Mouse (Mus musculus) mouse embryonic stem cell (cell line): Measurements from ENCODE around the gene Lsm3.

Experiments used
- in situ Hi-C, 2 experiments: fragments of 300-500 bp; cut with MboI; formaldehyde crosslinking; loops; 1 replicate in 1 of 2; 3 replicates in 1 of 2; pipeline ENCODE4 v1.14.3; 2019 to 2020; ENCODE audit warnings: low sequenced_read_pairs in 2 of 2, low pct_unique_long_range_greater_than_20kb in 1 of 2, mixed read lengths in 1 of 2; ENCODE audit not compliant: unreplicated experiment in 1 of 2

The Lsm3 gene

DNA sequence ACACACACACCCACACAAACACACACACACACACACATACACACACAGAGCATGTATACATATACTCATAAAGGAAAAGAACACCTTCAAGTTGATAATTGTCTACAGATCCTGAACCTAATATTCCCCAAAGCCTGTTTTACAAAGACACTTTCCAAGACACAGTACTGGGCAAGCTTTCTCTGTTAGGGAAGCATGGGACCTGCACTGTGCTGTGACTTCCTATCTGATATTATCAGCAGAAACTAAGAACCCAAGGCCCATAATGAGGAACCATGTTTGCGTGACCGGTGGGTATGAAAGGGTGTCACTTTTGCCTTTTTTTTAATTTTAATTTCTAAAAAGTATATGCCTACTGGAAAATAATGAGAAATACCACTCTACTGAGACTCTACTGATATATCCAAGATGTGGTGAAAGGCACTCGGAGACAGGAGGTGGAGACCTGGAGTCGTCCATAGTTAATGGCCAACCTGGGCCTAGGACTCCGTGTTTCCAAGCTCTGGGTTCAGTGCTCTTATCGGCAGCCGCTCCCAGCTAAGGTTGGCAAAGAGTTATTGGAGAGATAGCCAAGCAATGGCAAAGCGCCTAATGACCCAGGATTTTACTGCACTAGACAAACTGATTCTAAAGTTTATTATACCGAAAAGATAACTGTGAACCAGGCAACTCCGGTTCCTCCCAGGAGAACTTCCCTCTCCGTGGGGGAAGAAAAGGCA is 20.5 kb downstream of the Lsm3 start:
- in situ Hi-C loops: loop anchor here (10.0 to 25.0 kb wide), 2 partner anchors 309 to 526 kb away; no protein-coding TSS in a partner anchor

GRCm38 (mm10) chr6:91541276-91541675 is 25.5 kb downstream of the Lsm3 start:
- in situ Hi-C loops: loop anchor here in 1 of 2 experiments (25.0 kb wide), 1 partner anchor 521 kb away; no protein-coding TSS in a partner anchor

DNA sequence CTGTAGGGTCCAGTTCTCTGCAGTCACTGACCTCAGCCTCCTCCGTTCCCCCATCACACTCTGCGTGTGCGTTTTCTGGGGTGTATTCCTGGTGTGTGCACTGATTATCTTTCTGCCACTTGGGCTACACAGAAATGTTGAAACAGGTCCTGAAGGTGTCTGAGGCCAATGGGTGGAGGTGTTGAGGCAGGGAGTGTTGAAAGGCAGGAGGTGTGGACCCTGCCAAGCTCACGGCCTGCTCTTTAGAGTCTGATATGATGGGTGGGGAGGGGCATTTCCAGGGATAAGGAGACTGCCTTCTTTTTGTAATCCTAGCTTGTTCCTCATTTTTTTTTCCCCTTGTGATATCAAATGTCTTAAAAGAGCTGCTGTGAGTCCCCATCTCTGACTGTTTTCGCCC is 27.3 kb downstream of the Lsm3 start:
- in situ Hi-C loops: loop anchor here in 1 of 2 experiments (25.0 kb wide), 1 partner anchor 519 kb away; no protein-coding TSS in a partner anchor

DNA sequence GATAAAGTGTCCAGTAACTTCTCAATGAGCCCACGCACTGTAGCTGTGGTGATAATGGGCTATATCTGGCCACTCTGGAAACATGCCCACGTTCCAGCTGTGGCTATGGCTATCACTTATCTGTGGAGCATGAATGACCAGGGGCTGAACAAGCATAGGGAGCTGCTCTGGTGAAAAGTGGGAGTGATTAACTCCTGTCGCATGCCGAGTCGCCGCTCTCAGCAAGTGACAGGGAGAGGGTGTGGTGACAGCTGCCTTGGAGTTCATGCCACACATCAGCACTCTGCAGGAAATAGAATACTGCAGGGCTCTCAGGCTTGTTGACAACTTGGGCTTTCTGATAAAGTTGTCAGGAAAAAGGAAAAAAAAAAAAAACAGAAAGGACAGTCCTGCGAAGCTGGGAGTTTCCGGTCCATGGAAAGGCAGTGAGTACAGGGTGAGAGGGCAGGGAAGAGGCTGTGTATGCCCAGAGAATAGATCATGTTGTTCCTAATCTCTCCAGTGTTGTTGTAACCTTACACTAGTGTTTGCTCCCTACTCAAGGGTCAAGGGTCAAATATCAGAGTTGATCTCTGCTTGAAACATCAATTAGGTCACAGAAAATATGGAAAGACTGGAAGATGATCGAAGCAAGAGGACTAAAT is 30.6 kb downstream of the Lsm3 start:
- in situ Hi-C loops: loop anchor here in 1 of 2 experiments (25.0 kb wide), 1 partner anchor 516 kb away; no protein-coding TSS in a partner anchor

DNA sequence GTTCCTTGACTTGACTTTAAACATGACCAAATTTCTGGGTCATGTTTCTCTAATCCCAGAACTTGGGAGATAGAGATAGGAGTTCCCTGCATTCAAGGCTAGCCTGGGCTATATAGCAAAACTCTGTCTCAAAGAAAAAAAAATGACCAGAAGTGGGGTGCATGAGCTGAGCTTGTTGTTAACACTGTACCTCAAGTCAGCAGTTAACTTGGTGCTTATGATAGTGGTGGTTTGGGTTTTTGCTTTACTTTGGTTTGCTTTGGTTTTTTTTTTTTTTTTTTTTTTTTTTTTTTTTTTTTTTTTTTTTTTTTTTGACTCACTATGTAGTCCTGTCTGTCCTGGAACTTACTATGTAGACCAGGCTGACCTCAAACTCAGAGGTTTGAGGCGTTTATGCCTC is 31.6 kb downstream of the Lsm3 start:
- in situ Hi-C loops: loop anchor here in 1 of 2 experiments (25.0 kb wide), 1 partner anchor 515 kb away; no protein-coding TSS in a partner anchor

GRCm38 (mm10) chr6:91549621-91550020 is 33.9 kb downstream of the Lsm3 start:
- in situ Hi-C loops: loop anchor here (25.0 kb wide), 1 partner anchor 513 kb away; no protein-coding TSS in a partner anchor

GRCm38 (mm10) chr6:91551671-91552070 is 35.9 kb downstream of the Lsm3 start:
- in situ Hi-C loops: loop anchor here in 1 of 2 experiments (25.0 kb wide), 1 partner anchor 511 kb away; no protein-coding TSS in a partner anchor

- in situ Hi-C loops: loop anchor here in 1 of 2 experiments (25.0 kb wide), 1 partner anchor 510 kb away; no protein-coding TSS in a partner anchor
Measured at GRCm38 (mm10) chr6:91552693-91553092, 37.0 kb downstream of the Lsm3 start.

- in situ Hi-C loops: loop anchor here in 1 of 2 experiments (25.0 kb wide), 1 partner anchor 504 kb away; no protein-coding TSS in a partner anchor
Measured at GRCm38 (mm10) chr6:91558565-91558964, 42.8 kb downstream of the Lsm3 start.

GRCm38 (mm10) chr6:91559371-91559770 is 43.6 kb downstream of the Lsm3 start:
- in situ Hi-C loops: loop anchor here in 1 of 2 experiments (25.0 kb wide), 1 partner anchor 503 kb away; no protein-coding TSS in a partner anchor

DNA sequence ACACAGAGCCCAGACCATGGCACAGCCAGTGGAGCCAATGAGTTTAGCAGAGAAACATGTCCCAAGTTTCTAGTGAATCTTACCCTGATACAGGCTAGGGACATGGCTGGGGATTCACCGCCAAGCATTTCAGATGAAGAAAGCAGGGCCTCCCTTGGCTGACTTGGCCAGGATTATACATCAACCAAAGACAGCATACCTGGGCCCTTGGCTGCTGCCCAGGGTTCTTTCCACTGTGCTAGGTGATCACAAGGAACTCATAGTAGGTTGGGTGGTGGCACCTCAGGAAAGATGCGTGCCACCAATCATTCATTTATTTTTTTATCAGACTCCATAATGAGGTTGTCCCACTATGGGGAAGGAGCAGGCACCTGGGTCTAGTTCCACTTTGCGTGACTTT is 44.5 kb downstream of the Lsm3 start:
- in situ Hi-C loops: loop anchor here in 1 of 2 experiments (25.0 kb wide), 1 partner anchor 502 kb away; no protein-coding TSS in a partner anchor

- in situ Hi-C loops: loop anchor here in 1 of 2 experiments (25.0 kb wide), 1 partner anchor 499 kb away; no protein-coding TSS in a partner anchor
Measured at GRCm38 (mm10) chr6:91563031-91563430, 47.3 kb downstream of the Lsm3 start.

- in situ Hi-C loops: loop anchor here in 1 of 2 experiments (25.0 kb wide), 1 partner anchor 496 kb away; no protein-coding TSS in a partner anchor
Measured at GRCm38 (mm10) chr6:91566407-91566806, 50.7 kb downstream of the Lsm3 start.
